Mouse (Mus musculus): ENCODE data around the gene Casz1. TPM values are rescaled to one million over a fixed set of nuclear protein-coding genes. Genes with fewer than 3 reads are reported as not detected.

The Casz1 gene
- polyA plus RNA-seq, 1 experiment from 2014 or later, result 7.6 TPM

GRCm38 (mm10) chr4:148823281-148823680 lies 19.1 kb downstream of the Casz1 start:
- no peak overlapping the region for H3K4me2 ChIP-seq (replicated peaks; ENCODE audit: low read depth, low read length)
- no peak overlapping the region for H3K4me3 ChIP-seq (ENCODE audit: low read length)
- H3K4me1 ChIP-seq (ENCODE audit: control insufficient read depth, insufficient read depth, low read length), result peaks cover 10% of the 10 kb centered on the region
- 0 out of 2 replicates have a peak, but pooled peaks cover 2% of the 10 kb centered on the region for H3K9me3 ChIP-seq (ENCODE audit: control insufficient read depth, low read length)
- 57% methylated on average over 8 of the region's 8 CpGs for WGBS
- H3K36me3 ChIP-seq (ENCODE audit: control insufficient read depth, insufficient read depth, low read length), result no peaks in the 10 kb centered on the region
- no peak overlapping the region for H3K9ac ChIP-seq (ENCODE audit: low read depth, low read length)
- H3K27ac ChIP-seq (ENCODE audit: low read depth, low read length), result no peak overlapping the region
- no peaks in the 10 kb centered on the region for H3K27me3 ChIP-seq (ENCODE audit: control insufficient read depth, insufficient read depth, low read length)
- no peak for ATAC-seq (ENCODE audit: low FRiP score, low TSS enrichment)

DNA sequence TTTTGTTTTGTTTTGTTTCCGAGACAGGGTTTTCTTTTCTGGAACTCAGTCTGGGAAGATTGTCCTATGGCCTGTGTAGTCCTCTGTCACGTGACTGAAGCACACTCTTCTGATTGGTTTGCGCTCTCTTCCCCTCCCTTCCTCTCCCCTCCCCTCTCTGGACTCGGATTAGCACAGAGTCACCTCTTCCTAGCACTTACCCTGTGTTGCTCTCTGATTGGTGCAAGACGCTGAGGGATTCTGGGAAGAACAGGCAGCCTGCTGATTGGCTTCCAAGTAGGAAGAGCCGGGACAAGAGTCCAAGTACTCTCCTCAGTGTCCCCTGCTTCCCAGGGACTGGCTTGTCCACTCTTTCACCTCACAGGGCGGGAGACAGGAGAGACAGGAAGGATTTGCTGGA lies 26.1 kb downstream of the Casz1 start:
- Histone ChIP-seq H3K4me2 (replicated peaks; ENCODE audit: low read depth, low read length) (no peak overlapping the region), H3K9ac (ENCODE audit: low read depth, low read length) (no peak overlapping the region), H3K4me1 (ENCODE audit: control insufficient read depth, insufficient read depth, low read length) (peaks cover 17% of the 10 kb centered on the region), H3K36me3 (ENCODE audit: control insufficient read depth, insufficient read depth, low read length) (no peaks in the 10 kb centered on the region), H3K27me3 (ENCODE audit: control insufficient read depth, insufficient read depth, low read length) (no peaks in the 10 kb centered on the region), H3K4me3 (ENCODE audit: low read length) (no peak overlapping the region), H3K27ac (ENCODE audit: low read depth, low read length) (no peak overlapping the region), H3K9me3 (ENCODE audit: control insufficient read depth, low read length) (no peaks in the 10 kb centered on the region)
- ATAC-seq (ENCODE audit: low FRiP score, low TSS enrichment), result 0 out of 2 replicates have a peak, but pooled peaks have one; percentile 41
- 55% methylated on average over 7 of the region's 7 CpGs for WGBS

DNA sequence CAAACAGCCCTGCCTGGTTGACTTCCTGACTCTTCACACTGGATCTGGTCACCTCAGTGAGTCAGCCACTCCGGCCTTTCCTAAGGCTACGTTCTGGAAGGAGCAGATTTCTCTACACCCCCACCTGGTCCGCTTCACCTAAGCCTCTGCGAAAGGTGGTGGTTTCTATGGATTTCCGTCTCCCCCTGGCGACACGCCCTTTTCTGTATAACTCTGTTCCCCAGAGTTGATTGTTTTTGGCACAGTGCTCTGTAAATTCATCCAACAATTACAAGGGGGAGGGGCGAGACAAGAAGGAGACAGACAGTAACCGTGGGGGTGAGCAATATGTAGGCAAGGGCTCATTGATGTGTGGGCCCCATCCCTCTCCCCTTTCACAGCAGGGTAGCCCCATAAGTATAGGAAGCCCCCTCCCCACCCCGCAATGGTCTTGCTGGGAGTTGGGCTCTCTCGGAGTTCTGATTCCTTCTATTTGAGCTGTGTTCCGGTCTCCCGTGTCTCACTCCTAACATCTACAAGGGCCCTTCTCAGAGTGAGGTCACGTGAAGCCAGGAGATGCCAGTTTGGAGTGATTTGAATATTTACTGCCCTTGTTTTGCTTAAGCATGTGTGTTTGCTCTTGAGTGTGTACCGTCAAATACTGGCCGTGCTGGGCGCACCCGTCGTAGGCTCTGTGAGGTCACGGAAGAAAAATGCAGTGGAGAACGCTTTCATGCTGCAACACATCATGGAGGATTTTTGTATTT lies 29.2 kb downstream of the Casz1 start:
- ATAC-seq (ENCODE audit: low FRiP score, low TSS enrichment), result 0 out of 2 replicates have a peak, but pooled peaks have one; percentile 8
- no peak overlapping the region for H3K4me3 ChIP-seq (ENCODE audit: low read length)
- H3K9me3 ChIP-seq (ENCODE audit: control insufficient read depth, low read length), result no peaks in the 10 kb centered on the region
- H3K4me1 ChIP-seq (ENCODE audit: control insufficient read depth, insufficient read depth, low read length), result peaks cover 24% of the 10 kb centered on the region; the same call in 1 of the 2 replicates
- WGBS, result 66% methylated on average over 21 of the region's 21 CpGs
- H3K9ac ChIP-seq (ENCODE audit: low read depth, low read length), result no peak overlapping the region
- no peak overlapping the region for H3K4me2 ChIP-seq (replicated peaks; ENCODE audit: low read depth, low read length)
- H3K27ac ChIP-seq (ENCODE audit: low read depth, low read length), result no peak overlapping the region
- no peaks in the 10 kb centered on the region for H3K27me3 ChIP-seq (ENCODE audit: control insufficient read depth, insufficient read depth, low read length)
- no peaks in the 10 kb centered on the region for H3K36me3 ChIP-seq (ENCODE audit: control insufficient read depth, insufficient read depth, low read length)

DNA sequence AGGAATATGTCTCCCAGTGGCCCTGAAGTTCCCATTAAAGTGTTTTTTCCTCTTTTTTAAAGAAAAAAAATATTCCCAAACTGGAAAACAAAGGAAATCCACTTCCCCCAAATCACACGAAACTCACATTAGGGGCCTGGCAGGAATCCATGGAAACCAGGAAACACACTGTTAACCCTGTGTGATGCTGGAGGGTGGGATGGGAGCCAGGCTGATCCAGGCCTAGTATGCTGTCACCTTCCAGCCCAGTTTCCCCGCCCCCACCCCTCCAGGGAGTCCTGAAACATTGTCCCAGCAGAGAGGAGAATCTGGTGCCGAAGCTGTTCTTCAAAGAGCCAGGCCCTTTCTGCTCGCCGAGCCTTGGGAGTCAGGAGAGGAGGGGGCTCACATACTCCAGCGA lies 32.2 kb downstream of the Casz1 start:
- no peak overlapping the region for H3K4me3 ChIP-seq (ENCODE audit: low read length)
- no peaks in the 10 kb centered on the region for H3K27me3 ChIP-seq (ENCODE audit: control insufficient read depth, insufficient read depth, low read length)
- no peak overlapping the region for H3K4me2 ChIP-seq (replicated peaks; ENCODE audit: low read depth, low read length)
- no peaks in the 10 kb centered on the region for H3K9me3 ChIP-seq (ENCODE audit: control insufficient read depth, low read length)
- peak overlapping the region; percentile 57; the same call in 1 of the 2 replicates for H3K27ac ChIP-seq (ENCODE audit: low read depth, low read length)
- H3K36me3 ChIP-seq (ENCODE audit: control insufficient read depth, insufficient read depth, low read length), result no peaks in the 10 kb centered on the region
- no peak overlapping the region for H3K9ac ChIP-seq (ENCODE audit: low read depth, low read length)
- peaks cover 24% of the 10 kb centered on the region; the same call in 1 of the 2 replicates for H3K4me1 ChIP-seq (ENCODE audit: control insufficient read depth, insufficient read depth, low read length)
- no peak; the same call in 1 of the 2 replicates for ATAC-seq (ENCODE audit: low FRiP score, low TSS enrichment)
- WGBS, result 39% methylated on average over 6 of the region's 6 CpGs

DNA sequence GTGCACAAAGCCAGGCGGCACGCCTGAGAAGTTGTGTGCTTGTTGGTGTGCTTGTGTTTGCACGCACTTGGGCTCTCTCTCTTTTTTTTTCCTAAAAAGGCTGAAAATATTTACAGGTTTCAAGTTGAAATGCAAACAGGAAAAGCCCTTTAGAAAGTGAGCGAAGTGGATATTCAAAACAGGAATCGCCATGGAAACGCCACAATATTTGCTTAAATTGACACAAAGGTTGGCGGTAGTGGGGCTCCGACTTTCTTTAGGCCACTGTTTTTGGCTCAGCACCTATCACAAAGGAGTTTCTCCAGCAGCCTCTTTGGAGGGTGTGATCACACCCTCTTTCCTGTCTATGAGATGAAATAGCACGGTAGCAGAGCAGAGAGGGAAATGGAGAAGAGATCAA lies 32.8 kb downstream of the Casz1 start:
- Histone ChIP-seq H3K9ac (ENCODE audit: low read depth, low read length) (no peak overlapping the region), H3K4me1 (ENCODE audit: control insufficient read depth, insufficient read depth, low read length) (peaks cover 24% of the 10 kb centered on the region; the same call in 1 of the 2 replicates), H3K4me3 (ENCODE audit: low read length) (no peak overlapping the region), H3K27me3 (ENCODE audit: control insufficient read depth, insufficient read depth, low read length) (no peaks in the 10 kb centered on the region), H3K4me2 (replicated peaks; ENCODE audit: low read depth, low read length) (no peak overlapping the region), H3K9me3 (ENCODE audit: control insufficient read depth, low read length) (no peaks in the 10 kb centered on the region), H3K27ac (ENCODE audit: low read depth, low read length) (peak overlapping the region; percentile 57; the same call in 1 of the 2 replicates), H3K36me3 (ENCODE audit: control insufficient read depth, insufficient read depth, low read length) (no peaks in the 10 kb centered on the region)
- WGBS, result 61% methylated on average over 9 of the region's 9 CpGs
- no peak for ATAC-seq (ENCODE audit: low FRiP score, low TSS enrichment)

- Histone ChIP-seq H3K27me3 (ENCODE audit: control insufficient read depth, insufficient read depth, low read length) (no peaks in the 10 kb centered on the region), H3K36me3 (ENCODE audit: control insufficient read depth, insufficient read depth, low read length) (no peaks in the 10 kb centered on the region), H3K9me3 (ENCODE audit: control insufficient read depth, low read length) (no peaks in the 10 kb centered on the region), H3K9ac (ENCODE audit: low read depth, low read length) (no peak overlapping the region), H3K4me1 (ENCODE audit: control insufficient read depth, insufficient read depth, low read length) (peaks cover 29% of the 10 kb centered on the region), H3K27ac (ENCODE audit: low read depth, low read length) (no peak overlapping the region), H3K4me3 (ENCODE audit: low read length) (no peak overlapping the region), H3K4me2 (replicated peaks; ENCODE audit: low read depth, low read length) (no peak overlapping the region)
- no peak for ATAC-seq (ENCODE audit: low FRiP score, low TSS enrichment)
- WGBS, result 75% methylated on average over 6 of the region's 6 CpGs
These were observed 33.4 kb downstream of the Casz1 start for GRCm38 (mm10) chr4:148837644-148838043.

- Histone ChIP-seq H3K27me3 (ENCODE audit: control insufficient read depth, insufficient read depth, low read length) (no peaks in the 10 kb centered on the region), H3K36me3 (ENCODE audit: control insufficient read depth, insufficient read depth, low read length) (no peaks in the 10 kb centered on the region), H3K4me3 (ENCODE audit: low read length) (no peak overlapping the region), H3K9me3 (ENCODE audit: control insufficient read depth, low read length) (no peaks in the 10 kb centered on the region), H3K4me2 (replicated peaks; ENCODE audit: low read depth, low read length) (no peak overlapping the region), H3K27ac (ENCODE audit: low read depth, low read length) (no peak overlapping the region), H3K9ac (ENCODE audit: low read depth, low read length) (no peak overlapping the region), H3K4me1 (ENCODE audit: control insufficient read depth, insufficient read depth, low read length) (peaks cover 18% of the 10 kb centered on the region)
- WGBS, result 29% methylated on average over 6 of the region's 6 CpGs
- ATAC-seq (ENCODE audit: low FRiP score, low TSS enrichment), result peak; percentile 61
These were observed 38.1 kb downstream of the Casz1 start for GRCm38 (mm10) chr4:148842302-148842701.

- ATAC-seq (ENCODE audit: low FRiP score, low TSS enrichment), result peak; percentile 16; the same call in 1 of the 2 replicates
- no peak overlapping the region for H3K4me3 ChIP-seq (ENCODE audit: low read length)
- H3K9me3 ChIP-seq (ENCODE audit: control insufficient read depth, low read length), result no peaks in the 10 kb centered on the region
- peaks cover 18% of the 10 kb centered on the region for H3K4me1 ChIP-seq (ENCODE audit: control insufficient read depth, insufficient read depth, low read length)
- no peaks in the 10 kb centered on the region for H3K36me3 ChIP-seq (ENCODE audit: control insufficient read depth, insufficient read depth, low read length)
- H3K27me3 ChIP-seq (ENCODE audit: control insufficient read depth, insufficient read depth, low read length), result no peaks in the 10 kb centered on the region
- H3K9ac ChIP-seq (ENCODE audit: low read depth, low read length), result no peak overlapping the region
- WGBS, result 18% methylated on average over 7 of the region's 7 CpGs
- H3K27ac ChIP-seq (ENCODE audit: low read depth, low read length), result no peak overlapping the region
- no peak overlapping the region for H3K4me2 ChIP-seq (replicated peaks; ENCODE audit: low read depth, low read length)
These were observed 40.7 kb downstream of the Casz1 start for GRCm38 (mm10) chr4:148844921-148845320.

- Histone ChIP-seq H3K9ac (ENCODE audit: low read depth, low read length) (no peak overlapping the region), H3K4me1 (ENCODE audit: control insufficient read depth, insufficient read depth, low read length) (peaks cover 18% of the 10 kb centered on the region), H3K36me3 (ENCODE audit: control insufficient read depth, insufficient read depth, low read length) (no peaks in the 10 kb centered on the region), H3K9me3 (ENCODE audit: control insufficient read depth, low read length) (no peaks in the 10 kb centered on the region), H3K4me3 (ENCODE audit: low read length) (no peak overlapping the region), H3K27ac (ENCODE audit: low read depth, low read length) (no peak overlapping the region), H3K27me3 (ENCODE audit: control insufficient read depth, insufficient read depth, low read length) (no peaks in the 10 kb centered on the region), H3K4me2 (replicated peaks; ENCODE audit: low read depth, low read length) (peak overlapping the region; percentile 5; the same call in 1 of the 2 replicates)
- no peak for ATAC-seq (ENCODE audit: low FRiP score, low TSS enrichment)
- 51% methylated on average over 9 of the region's 9 CpGs for WGBS
These were observed 42.0 kb downstream of the Casz1 start for GRCm38 (mm10) chr4:148846203-148846602.

Data from kidney, embryonic 14.5 days (tissue).